Mouse (Mus musculus) bone marrow macrophage, adult 2 months (primary cell): ENCODE data around the gene Lpin3.

Experiments used
- CTCF ChIP-seq: IDR thresholded peaks from 2 replicates; pipeline ENCODE4 v1.5.1; 2012; ENCODE audit warnings: low read depth, mild to moderate bottlenecking, low read length, moderate library complexity
- POLR2A ChIP-seq: IDR thresholded peaks from 2 replicates; pipeline ENCODE4 v1.6.1; 2012; ENCODE audit warnings: mild to moderate bottlenecking, low read depth, low read length, borderline replicate concordance

GRCm38 (mm10) chr2:160887859-160888258 is 7.4 kb downstream of the Lpin3 start:
- TF ChIP-seq POLR2A (no peak), CTCF (no peak)
